Comparison of ENCODE assay signal across 17 mouse cellular contexts in the genomic region with DNA sequence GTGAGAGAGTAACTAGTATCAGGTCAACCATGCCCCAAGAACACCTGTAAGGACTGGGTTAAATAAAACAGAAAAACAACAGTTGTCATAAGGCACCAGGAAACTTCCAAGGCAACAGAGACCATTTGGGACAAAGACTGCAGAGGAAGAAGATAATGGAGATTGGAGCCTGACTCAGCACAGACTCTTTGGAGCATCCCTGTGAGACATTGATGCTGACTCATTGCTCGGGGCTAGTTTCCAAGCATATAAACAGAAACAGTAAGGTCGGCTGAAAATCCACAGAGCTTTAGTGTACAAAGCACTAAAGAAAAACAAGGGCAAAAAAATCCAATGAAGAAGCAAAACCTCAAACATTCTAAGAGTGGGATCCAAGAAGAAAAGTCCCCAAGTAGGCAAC.
DNase-seq lines count a peak whose midpoint lies in the region; ATAC-seq lines count a peak whose summit lies in the region.
"Had no signal": no experiment of that assay in that cellular context is flagged by ENCODE, and none has a peak within 500 bp of the region (broad histone marks: within the 10 kb centered on the region; RNA-seq: fewer than 3 reads in every experiment).

No protein-coding gene starts in this region.

- ATAC-seq in frontal cortex, adult (ENCODE audit: low TSS enrichment) = peak; percentile 62
- ATAC-seq: forebrain, embryonic 15.5 days; hindbrain, postnatal 0 days had no signal

- DNase-seq in adrenal gland, adult (ENCODE audit: inconsistent age in 2 of 2, low spot score in 1 of 2) = peak; percentile 4 to 36
- DNase-seq in adrenal gland, adult 8-10 months = no peak
- DNase-seq in frontal cortex, postnatal 25 days (ENCODE audit: low spot score in 2 of 2) = no peak
- DNase-seq in NIH3T3 (ENCODE audit: low read depth) = peak; percentile 78
- DNase-seq in kidney, adult 11 months = no peak
- DNase-seq in cerebellum, adult 11-12 months = no peak
- DNase-seq: adrenal gland, postnatal 10 days; cerebellum, adult 8-10 months; cerebellum, postnatal 14 days; embryo, embryonic 11 days; gastrocnemius, postnatal 14 days; heart, adult 2 months; heart, postnatal 14 days; kidney, adult 18-20 months had no signal

Comparison
In these comparisons a context has a peak if more than half of its experiments do, and no peak if none do; other contexts are left out.
1. DNase-seq: peak in adrenal gland, adult (2 of 2) and NIH3T3 (single experiment); none in adrenal gland, adult 8-10 months (single experiment), frontal cortex, postnatal 25 days (0 of 2), kidney, adult 11 months (single experiment) and cerebellum, adult 11-12 months (single experiment).